Mouse (Mus musculus) lung, adult 2 months (tissue): ENCODE measurements at regions not wholly inside any gene's neighbourhood (a gene's known extent, or its start where the extent isn't known, plus 50 kb on each side); places are given as distances from the start of the nearest gene placed in this dataset.

Source experiments
- DNase-seq: peaks from one replicate; pipeline ENCODE4 v3.0.0; 2022
- H3K4me1 ChIP-seq: fragments of 200-500 bp; 2 replicates; pipeline ENCODE4 v1.6.1; 2011; ENCODE audit warnings: low read length; ENCODE audit not compliant: control insufficient read depth, insufficient read depth
- H3K4me3 ChIP-seq: fragments of 200-500 bp; replicated peaks from 2 replicates; pipeline ENCODE3; 2011; ENCODE audit warnings: low read depth, mild to moderate bottlenecking, control low read depth, low read length; ENCODE audit errors: extremely low read depth
- CTCF ChIP-seq: fragments of 200-500 bp; IDR thresholded peaks from 2 replicates; pipeline ENCODE4 v1.5.1; 2011; ENCODE audit warnings: mild to moderate bottlenecking, low read length, control low read depth; ENCODE audit not compliant: insufficient read depth
- POLR2A ChIP-seq: fragments of 200-500 bp; IDR thresholded peaks from 2 replicates; pipeline ENCODE4 v1.6.1; 2011; ENCODE audit warnings: low read depth, mild to moderate bottlenecking, control low read depth, low read length, borderline replicate concordance; ENCODE audit errors: extremely low read depth
- WGBS: fragments of 180-500 bp; shearing (Covaris S2); methylation state at CpG from one replicate; pipeline ENCODE4 v1.1.7; 2018; 5-methylcytosine and 5-hydroxymethylcytosine counted together

GRCm38 (mm10) chr14:16136187-16136586 is 112.9 kb upstream of the Ngly1 start:
- TF ChIP-seq CTCF = no peak
- no peak for TF ChIP-seq POLR2A
- Histone ChIP-seq H3K4me1 (no peaks in the 10 kb centered on the region), H3K4me3 (no peak overlapping the region)
- no peak for DNase-seq
- 56% methylated on average over 3 of the region's 3 CpGs for WGBS

GRCm38 (mm10) chr14:16144299-16144698 is 104.8 kb upstream of the Ngly1 start:
- Histone ChIP-seq H3K4me1 (no peaks in the 10 kb centered on the region), H3K4me3 (no peak overlapping the region)
- 90% methylated on average over 5 of the region's 5 CpGs for whole genome bisulfite sequencing
- no peak for TF ChIP-seq CTCF
- no peak for TF ChIP-seq POLR2A
- no peak for DNase-seq

GRCm38 (mm10) chr14:16146811-16147210 is 102.3 kb upstream of the Ngly1 start:
- H3K4me1 ChIP-seq = no peaks in the 10 kb centered on the region
- TF ChIP-seq POLR2A (no peak), CTCF (no peak)
- no peak overlapping the region for H3K4me3 ChIP-seq
- DNase-seq = no peak
- WGBS = 68% methylated on average over 4 of the region's 4 CpGs

- WGBS = 76% methylated on average over 3 of the region's 3 CpGs
- Histone ChIP-seq H3K4me1 (no peaks in the 10 kb centered on the region), H3K4me3 (no peak overlapping the region)
- no peak for DNase-seq
- TF ChIP-seq CTCF = no peak
- TF ChIP-seq POLR2A = no peak
These were observed 97.3 kb upstream of the Ngly1 start for GRCm38 (mm10) chr14:16151815-16152214.

- no peak for TF ChIP-seq CTCF
- no peak for TF ChIP-seq POLR2A
- H3K4me3 ChIP-seq = no peak overlapping the region
- WGBS = 54% methylated on average over 3 of the region's 3 CpGs
- no peak for DNase-seq
- H3K4me1 ChIP-seq = no peaks in the 10 kb centered on the region
These were observed 96.4 kb upstream of the Ngly1 start for GRCm38 (mm10) chr14:16152702-16153101.

GRCm38 (mm10) chr14:16155106-16155505 is 94.0 kb upstream of the Ngly1 start:
- TF ChIP-seq CTCF = no peak
- no peak for TF ChIP-seq POLR2A
- 65% methylated on average over 1 of the region's 1 CpGs for WGBS
- no peak for DNase-seq
- Histone ChIP-seq H3K4me3 (no peak overlapping the region), H3K4me1 (no peaks in the 10 kb centered on the region)

- WGBS = 20% methylated on average over 1 of the region's 1 CpGs
- Histone ChIP-seq H3K4me3 (no peak overlapping the region), H3K4me1 (no peaks in the 10 kb centered on the region)
- TF ChIP-seq POLR2A (no peak), CTCF (no peak)
- DNase-seq = no peak
These were observed 78.9 kb upstream of the Ngly1 start for GRCm38 (mm10) chr14:16170226-16170625.

- 59% methylated on average over 3 of the region's 3 CpGs for WGBS
- TF ChIP-seq CTCF = no peak
- TF ChIP-seq POLR2A = no peak
These were observed 76.8 kb upstream of the Ngly1 start for GRCm38 (mm10) chr14:16172261-16172660.

GRCm38 (mm10) chr14:16173292-16173691 is 75.8 kb upstream of the Ngly1 start:
- no peaks in the 10 kb centered on the region for H3K4me1 ChIP-seq
- 35% methylated on average over 3 of the region's 3 CpGs for WGBS
- no peak for DNase-seq

More at GRCm38 (mm10) chr14:16172261-16172660, 76.8 kb upstream of the Ngly1 start:
- no peak for DNase-seq
- H3K4me3 ChIP-seq = no peak overlapping the region
- H3K4me1 ChIP-seq = no peaks in the 10 kb centered on the region

GRCm38 (mm10) chr14:16178227-16178626 is 70.9 kb upstream of the Ngly1 start:
- WGBS = 85% methylated on average over 3 of the region's 3 CpGs
- Histone ChIP-seq H3K4me1 (no peaks in the 10 kb centered on the region), H3K4me3 (no peak overlapping the region)
- DNase-seq = no peak
- TF ChIP-seq POLR2A = no peak
- no peak for TF ChIP-seq CTCF

More at GRCm38 (mm10) chr14:16173292-16173691, 75.8 kb upstream of the Ngly1 start:
- TF ChIP-seq POLR2A (no peak), CTCF (no peak)
- no peak overlapping the region for H3K4me3 ChIP-seq

GRCm38 (mm10) chr14:16181822-16182221 is 67.3 kb upstream of the Ngly1 start:
- 63% methylated on average over 2 of the region's 2 CpGs for WGBS
- TF ChIP-seq POLR2A (no peak), CTCF (no peak)
- no peaks in the 10 kb centered on the region for H3K4me1 ChIP-seq
- DNase-seq = no peak
- no peak overlapping the region for H3K4me3 ChIP-seq

GRCm38 (mm10) chr14:16185246-16185645 is 63.8 kb upstream of the Ngly1 start:
- Histone ChIP-seq H3K4me3 (no peak overlapping the region), H3K4me1 (no peaks in the 10 kb centered on the region)
- no peak for DNase-seq
- TF ChIP-seq CTCF = no peak
- no peak for TF ChIP-seq POLR2A
